Mouse (Mus musculus) lung, adult 2 months (tissue): Measurements from ENCODE around the gene Agmo.

Experiments used
- CTCF ChIP-seq: fragments of 200-500 bp; IDR thresholded peaks from 2 replicates; pipeline ENCODE4 v1.5.1; 2011; ENCODE audit warnings: mild to moderate bottlenecking, low read length, control low read depth; ENCODE audit not compliant: insufficient read depth
- POLR2A ChIP-seq: fragments of 200-500 bp; IDR thresholded peaks from 2 replicates; pipeline ENCODE4 v1.6.1; 2011; ENCODE audit warnings: low read depth, mild to moderate bottlenecking, control low read depth, low read length, borderline replicate concordance; ENCODE audit errors: extremely low read depth

GRCm38 (mm10) chr12:37257099-37257498, 15.7 kb downstream of the Agmo start:
- TF ChIP-seq POLR2A (no peak), CTCF (no peak)
